28 mouse cellular contexts compared by ENCODE assay signal in genomic region chr13:25100581-25100980, GRCm38 (mm10). TPM values are rescaled to one million over a fixed set of nuclear protein-coding genes. Genes with fewer than 3 reads are reported as not detected.
DNase-seq lines count a peak whose midpoint lies in the region; ATAC-seq lines count a peak whose summit lies in the region.
"Had no signal": no experiment of that assay in that cellular context is flagged by ENCODE, and none has a peak within 500 bp of the region (broad histone marks: within the 10 kb centered on the region; RNA-seq: fewer than 3 reads in every experiment).

No protein-coding gene starts in this region.

- WGBS in kidney, embryonic 15.5 days: 56% methylated on average over 6 of the region's 6 CpGs
- 41% methylated on average over 6 of the region's 6 CpGs for WGBS in limb, embryonic 12.5 days
- WGBS in limb, embryonic 10.5 days: 83% methylated on average over 6 of the region's 6 CpGs
- WGBS in limb, embryonic 13.5 days: 35% methylated on average over 6 of the region's 6 CpGs

- no peaks in the 10 kb centered on the region for H3K27me3 ChIP-seq in kidney, embryonic 15.5 days
- no peaks in the 10 kb centered on the region; the same call in 1 of the 2 replicates for H3K27me3 ChIP-seq in limb, embryonic 12.5 days
- no peaks in the 10 kb centered on the region for H3K27me3 ChIP-seq in limb, embryonic 10.5 days (ENCODE audit: low read depth, poor library complexity, severe bottlenecking)
- no peaks in the 10 kb centered on the region for H3K27me3 ChIP-seq in limb, embryonic 13.5 days
- H3K27me3 ChIP-seq: CH12.LX; embryonic facial prominence, embryonic 13.5 days; embryonic facial prominence, embryonic 15.5 days; forebrain, embryonic 12.5 days; Patski had no signal

- no peak overlapping the region for H3K4me3 ChIP-seq in kidney, embryonic 15.5 days (replicated peaks)
- no peak overlapping the region for H3K4me3 ChIP-seq in limb, embryonic 12.5 days (replicated peaks)
- no peak overlapping the region for H3K4me3 ChIP-seq in limb, embryonic 10.5 days
- H3K4me3 ChIP-seq in limb, embryonic 13.5 days: no peak overlapping the region
- H3K4me3 ChIP-seq: embryonic facial prominence, embryonic 13.5 days; embryonic facial prominence, embryonic 15.5 days; erythroblast, embryonic 14.5 days; forebrain, embryonic 10.5 days; forebrain, embryonic 12.5 days had no signal

- no peak overlapping the region for H3K4me2 ChIP-seq in kidney, embryonic 15.5 days
- H3K4me2 ChIP-seq in limb, embryonic 12.5 days: no peak overlapping the region
- H3K4me2 ChIP-seq in limb, embryonic 13.5 days (replicated peaks): no peak overlapping the region
- H3K4me2 ChIP-seq: embryonic facial prominence, embryonic 13.5 days; embryonic facial prominence, embryonic 15.5 days; forebrain, embryonic 12.5 days had no signal

- ATAC-seq in kidney, embryonic 15.5 days (replicated peaks; ENCODE audit: low FRiP score): no peak
- ATAC-seq in limb, embryonic 12.5 days (ENCODE audit: insufficient number of reproducible peaks, insufficient read depth, low FRiP score, low TSS enrichment, low read depth): 0 out of 2 replicates have a peak, but pooled peaks have one; percentile 75
- peak; percentile 59; the same call in 1 of the 2 replicates for ATAC-seq in limb, embryonic 13.5 days (ENCODE audit: low FRiP score, low read depth)
- ATAC-seq: activated CD4-positive, CD25-positive, alpha-beta regulatory T cell, adult 4 months; CD4-positive, CD25-positive, alpha-beta regulatory T cell, adult 4 months; forebrain, embryonic 14.5 days; forebrain, embryonic 16.5 days; Patski had no signal

- H3K4me1 ChIP-seq in kidney, embryonic 15.5 days: peaks cover 33% of the 10 kb centered on the region
- H3K4me1 ChIP-seq in limb, embryonic 12.5 days (replicated peaks): peaks cover 11% of the 10 kb centered on the region
- no peaks in the 10 kb centered on the region for H3K4me1 ChIP-seq in limb, embryonic 10.5 days
- H3K4me1 ChIP-seq in limb, embryonic 13.5 days: peaks cover 11% of the 10 kb centered on the region; the same call in 1 of the 2 replicates
- H3K4me1 ChIP-seq: embryonic facial prominence, embryonic 15.5 days; forebrain, embryonic 10.5 days; forebrain, embryonic 12.5 days had no signal

- H3K9ac ChIP-seq in kidney, embryonic 15.5 days: no peak overlapping the region
- H3K9ac ChIP-seq in limb, embryonic 12.5 days (replicated peaks): no peak overlapping the region
- no peak overlapping the region for H3K9ac ChIP-seq in limb, embryonic 13.5 days
- H3K9ac ChIP-seq: embryonic facial prominence, embryonic 13.5 days; embryonic facial prominence, embryonic 15.5 days; forebrain, embryonic 12.5 days had no signal

- peak overlapping the region; percentile 62; the same call in 1 of the 2 replicates for H3K27ac ChIP-seq in kidney, embryonic 15.5 days
- H3K27ac ChIP-seq in limb, embryonic 12.5 days: peak overlapping the region; percentile 29; the same call in 1 of the 2 replicates
- H3K27ac ChIP-seq in limb, embryonic 10.5 days: no peak overlapping the region
- no peak overlapping the region for H3K27ac ChIP-seq in limb, embryonic 13.5 days
- H3K27ac ChIP-seq: embryonic facial prominence, embryonic 13.5 days; embryonic facial prominence, embryonic 15.5 days; forebrain, embryonic 10.5 days; forebrain, embryonic 12.5 days had no signal

- H3K36me3 ChIP-seq in kidney, embryonic 15.5 days: no peaks in the 10 kb centered on the region
- H3K36me3 ChIP-seq in limb, embryonic 12.5 days: no peaks in the 10 kb centered on the region
- H3K36me3 ChIP-seq in limb, embryonic 10.5 days: no peaks in the 10 kb centered on the region
- no peaks in the 10 kb centered on the region for H3K36me3 ChIP-seq in limb, embryonic 13.5 days
- H3K36me3 ChIP-seq: embryonic facial prominence, embryonic 13.5 days; embryonic facial prominence, embryonic 15.5 days; forebrain, embryonic 10.5 days; forebrain, embryonic 12.5 days; G1E had no signal

- H3K9me3 ChIP-seq in kidney, embryonic 15.5 days (replicated peaks): no peaks in the 10 kb centered on the region
- H3K9me3 ChIP-seq in limb, embryonic 12.5 days: no peaks in the 10 kb centered on the region
- H3K9me3 ChIP-seq in limb, embryonic 10.5 days (replicated peaks): no peaks in the 10 kb centered on the region
- H3K9me3 ChIP-seq in limb, embryonic 13.5 days: no peaks in the 10 kb centered on the region
- H3K9me3 ChIP-seq: embryonic facial prominence, embryonic 13.5 days; embryonic facial prominence, embryonic 15.5 days; forebrain, embryonic 10.5 days; forebrain, embryonic 12.5 days; G1E had no signal

- no peak for DNase-seq in kidney, postnatal 14 days
- no peak for DNase-seq in limb, embryonic 10.5 days (ENCODE audit: low spot score)
- DNase-seq in cerebellum, adult 18-20 months: no peak
- DNase-seq: adrenal gland, adult 8-10 months; adrenal gland, postnatal 14 days; adrenal gland, postnatal 36 days; B cell, adult 2 months; cerebellum, adult 11-12 months; cerebellum, adult 8-10 months; cerebellum, adult 9-11 months; cerebellum, postnatal 14 days; cerebellum, postnatal 36 days; embryo, embryonic 11 days had no signal

RNA-seq across cellular contexts. Expression of gene Dcdc2a, which starts 44.8 kb away (rescaled TPM):
- polyA plus RNA-seq in kidney, embryonic 15.5 days (2015; fragmentation: Nextera tagmentation; extraction: Ambion mirVana): 40.0 and 45.1 TPM in 2 replicates
- 1.4 and 2.1 TPM in 2 replicates for polyA plus RNA-seq in limb, embryonic 12.5 days (2016; fragmentation: Nextera tagmentation; extraction: Ambion mirVana)
- polyA plus RNA-seq in limb, embryonic 10.5 days (2016; fragmentation: Nextera tagmentation; extraction: Ambion mirVana): 0.73 and 1.3 TPM in 2 replicates
- 2.0 and 2.2 TPM in 2 replicates for polyA plus RNA-seq in limb, embryonic 13.5 days (2015; fragmentation: Nextera tagmentation; extraction: Ambion mirVana)
- polyA plus RNA-seq: activated CD4-positive, CD25-positive, alpha-beta regulatory T cell, adult 4 months; CD4-positive, CD25-positive, alpha-beta regulatory T cell, adult 4 months; erythroblast, embryonic 14.5 days; G1E had no signal

Comparison
In these comparisons a context has a peak if more than half of its experiments do, and no peak if none do; other contexts are left out.
1. H3K27ac ChIP-seq: peak in kidney, embryonic 15.5 days (single experiment) and limb, embryonic 12.5 days (single experiment); none in limb, embryonic 10.5 days (single experiment) and limb, embryonic 13.5 days (single experiment).
2. RNA of gene Dcdc2a, which starts 44.8 kb away (polyA plus RNA-seq): 40.0 to 45.1 TPM in kidney, embryonic 15.5 days; 1.4 to 2.1 TPM in limb, embryonic 12.5 days, 2.0 to 2.2 TPM in limb, embryonic 13.5 days and 0.73 to 1.3 TPM in limb, embryonic 10.5 days; every median in the first group is over 10 times any median in the second.